Mouse (Mus musculus): ENCODE measurements around the gene Ap5b1. TPM values are rescaled to one million over a fixed set of nuclear protein-coding genes. Genes with fewer than 3 reads are reported as not detected.
A peak's percentile ranks its signal among the peaks of the same experiment; 100 is the strongest.

Gene Ap5b1
- polyA plus RNA-seq, 1 experiment from 2014 or later: 7.1 TPM

- 72% methylated on average over 4 of the region's 4 CpGs for WGBS
- H3K4me1 ChIP-seq: peaks cover 12% of the 10 kb centered on the region
- H3K4me3 ChIP-seq (replicated peaks): no peak overlapping the region
- no peak overlapping the region for H3K4me2 ChIP-seq
- peaks cover 10% of the 10 kb centered on the region; the same call in 1 of the 2 replicates for H3K36me3 ChIP-seq
- H3K9ac ChIP-seq: no peak overlapping the region
- H3K27me3 ChIP-seq (replicated peaks): no peaks in the 10 kb centered on the region
- ATAC-seq (ENCODE audit: insufficient read depth, low FRiP score, low read depth): no peak
- H3K27ac ChIP-seq: no peak overlapping the region
- H3K9me3 ChIP-seq: no peaks in the 10 kb centered on the region
Measured at GRCm38 (mm10) chr19:5599224-5599623, 31.4 kb downstream of the Ap5b1 start.

- under 1% methylated on average over 64 of the region's 64 CpGs for WGBS
- H3K9ac ChIP-seq: peak within 1 kb of the TSS; percentile 86
- H3K4me2 ChIP-seq: peak within 1 kb of the TSS; percentile 84
- H3K27me3 ChIP-seq (replicated peaks): no peaks in the 10 kb centered on the region
- H3K36me3 ChIP-seq: peaks cover 37% of the 10 kb centered on the region
- H3K27ac ChIP-seq: peak within 1 kb of the TSS; percentile 82
- peak within 1 kb of the TSS; percentile 80 for H3K4me3 ChIP-seq (replicated peaks)
- peak; percentile 87 for ATAC-seq (ENCODE audit: insufficient read depth, low FRiP score, low read depth)
- peaks cover 13% of the 10 kb centered on the region for H3K4me1 ChIP-seq
- H3K9me3 ChIP-seq: no peaks in the 10 kb centered on the region
Measured at GRCm38 (mm10) chr19:5601752-5602541, 34.1 kb downstream of the Ap5b1 start, which contains the start of gene Rnaseh2c. Gene Rnaseh2c, plus strand, starts transcription at chr19:5601873.

- H3K9me3 ChIP-seq: no peaks in the 10 kb centered on the region
- peaks cover 52% of the 10 kb centered on the region for H3K36me3 ChIP-seq
- no peak overlapping the region for H3K27ac ChIP-seq
- whole genome bisulfite sequencing: 84% methylated on average over 7 of the region's 7 CpGs
- no peak for ATAC-seq (ENCODE audit: insufficient read depth, low FRiP score, low read depth)
- no peak overlapping the region for H3K4me2 ChIP-seq
- no peak overlapping the region for H3K9ac ChIP-seq
- peaks cover 18% of the 10 kb centered on the region for H3K4me1 ChIP-seq
- no peaks in the 10 kb centered on the region for H3K27me3 ChIP-seq (replicated peaks)
- H3K4me3 ChIP-seq (replicated peaks): no peak overlapping the region
Measured at GRCm38 (mm10) chr19:5603664-5604063, 35.8 kb downstream of the Ap5b1 start.

- H3K4me3 ChIP-seq (replicated peaks): no peak overlapping the region
- no peak overlapping the region for H3K9ac ChIP-seq
- H3K36me3 ChIP-seq: peaks cover 52% of the 10 kb centered on the region
- no peaks in the 10 kb centered on the region for H3K27me3 ChIP-seq (replicated peaks)
- no peak overlapping the region for H3K4me2 ChIP-seq
- ATAC-seq (ENCODE audit: insufficient read depth, low FRiP score, low read depth): no peak
- no peak overlapping the region for H3K27ac ChIP-seq
- H3K4me1 ChIP-seq: peaks cover 24% of the 10 kb centered on the region
- H3K9me3 ChIP-seq: no peaks in the 10 kb centered on the region
- 92% methylated on average over 7 of the region's 7 CpGs for WGBS
Measured at GRCm38 (mm10) chr19:5605126-5605525, 37.3 kb downstream of the Ap5b1 start.

- no peak for ATAC-seq (ENCODE audit: insufficient read depth, low FRiP score, low read depth)
- 85% methylated on average over 8 of the region's 8 CpGs for WGBS
Measured at GRCm38 (mm10) chr19:5606196-5606595, 38.4 kb downstream of the Ap5b1 start.

GRCm38 (mm10) chr19:5607705-5608410 is 40.0 kb downstream of the Ap5b1 start:
- H3K9me3 ChIP-seq: no peaks in the 10 kb centered on the region
- H3K4me2 ChIP-seq: no peak overlapping the region
- H3K4me1 ChIP-seq: peaks cover 26% of the 10 kb centered on the region
- H3K4me3 ChIP-seq (replicated peaks): no peak overlapping the region
- H3K36me3 ChIP-seq: peaks cover 52% of the 10 kb centered on the region
- H3K27ac ChIP-seq: no peak overlapping the region
- H3K27me3 ChIP-seq (replicated peaks): no peaks in the 10 kb centered on the region
- WGBS: 94% methylated on average over 26 of the region's 26 CpGs
- ATAC-seq (ENCODE audit: insufficient read depth, low FRiP score, low read depth): no peak
- no peak overlapping the region for H3K9ac ChIP-seq

More at GRCm38 (mm10) chr19:5606196-5606595, 38.4 kb downstream of the Ap5b1 start:
- H3K9me3 ChIP-seq: no peaks in the 10 kb centered on the region
- H3K36me3 ChIP-seq: peaks cover 52% of the 10 kb centered on the region
- H3K9ac ChIP-seq: no peak overlapping the region
- no peaks in the 10 kb centered on the region for H3K27me3 ChIP-seq (replicated peaks)
- H3K4me1 ChIP-seq: peaks cover 31% of the 10 kb centered on the region
- H3K27ac ChIP-seq: no peak overlapping the region
- H3K4me2 ChIP-seq: no peak overlapping the region
- H3K4me3 ChIP-seq (replicated peaks): no peak overlapping the region

- Histone ChIP-seq H3K4me2 (peak overlapping the region; percentile 82), H3K9ac (no peak overlapping the region), H3K4me1 (peaks cover 21% of the 10 kb centered on the region), H3K27me3 (replicated peaks) (no peaks in the 10 kb centered on the region), H3K4me3 (replicated peaks) (peak overlapping the region; percentile 79), H3K27ac (no peak overlapping the region), H3K9me3 (no peaks in the 10 kb centered on the region), H3K36me3 (peaks cover 47% of the 10 kb centered on the region)
- no peak for ATAC-seq (ENCODE audit: insufficient read depth, low FRiP score, low read depth)
- 92% methylated on average over 13 of the region's 13 CpGs for WGBS
Measured at GRCm38 (mm10) chr19:5608707-5609106, 40.9 kb downstream of the Ap5b1 start.

- Histone ChIP-seq H3K27me3 (replicated peaks) (no peaks in the 10 kb centered on the region), H3K27ac (peak overlapping the region; percentile 98), H3K4me1 (peaks cover 20% of the 10 kb centered on the region), H3K4me3 (replicated peaks) (peak overlapping the region; percentile 79), H3K9me3 (no peaks in the 10 kb centered on the region), H3K4me2 (peak overlapping the region; percentile 82), H3K9ac (peak overlapping the region; percentile 84), H3K36me3 (peaks cover 43% of the 10 kb centered on the region)
- 49% methylated on average over 10 of the region's 10 CpGs for WGBS
- no peak for ATAC-seq (ENCODE audit: insufficient read depth, low FRiP score, low read depth)
Measured at GRCm38 (mm10) chr19:5609171-5609546, 41.3 kb downstream of the Ap5b1 start.

GRCm38 (mm10) chr19:5609547-5610404 is 42.0 kb downstream of the Ap5b1 start, which contains the start of gene Kat5:
Gene Kat5, minus strand, starts transcription at chr19:5610237.
- no peaks in the 10 kb centered on the region for H3K27me3 ChIP-seq (replicated peaks)
- peaks cover 37% of the 10 kb centered on the region for H3K36me3 ChIP-seq
- H3K27ac ChIP-seq: peak within 1 kb of the TSS; percentile 98
- peak within 1 kb of the TSS; percentile 82 for H3K4me2 ChIP-seq
- ATAC-seq (ENCODE audit: insufficient read depth, low FRiP score, low read depth): peak; percentile 89
- under 1% methylated on average over 54 of the region's 55 CpGs for WGBS
- H3K9me3 ChIP-seq: no peaks in the 10 kb centered on the region
- peak within 1 kb of the TSS; percentile 84 for H3K9ac ChIP-seq
- H3K4me3 ChIP-seq (replicated peaks): peak within 1 kb of the TSS; percentile 79
- H3K4me1 ChIP-seq: peaks cover 18% of the 10 kb centered on the region

GRCm38 (mm10) chr19:5611973-5612372 is 44.1 kb downstream of the Ap5b1 start:
- H3K36me3 ChIP-seq: peaks cover 15% of the 10 kb centered on the region
- H3K4me2 ChIP-seq: no peak overlapping the region
- H3K9me3 ChIP-seq: no peaks in the 10 kb centered on the region
- 88% methylated on average over 1 of the region's 1 CpGs for WGBS
- no peak overlapping the region for H3K9ac ChIP-seq
- ATAC-seq (ENCODE audit: insufficient read depth, low FRiP score, low read depth): no peak
- no peak overlapping the region for H3K4me3 ChIP-seq (replicated peaks)
- no peak overlapping the region for H3K27ac ChIP-seq
- H3K4me1 ChIP-seq: peaks cover 18% of the 10 kb centered on the region
- H3K27me3 ChIP-seq (replicated peaks): no peaks in the 10 kb centered on the region

GRCm38 (mm10) chr19:5612762-5613411 is 45.1 kb downstream of the Ap5b1 start:
- Histone ChIP-seq H3K27me3 (replicated peaks) (no peaks in the 10 kb centered on the region), H3K9me3 (no peaks in the 10 kb centered on the region), H3K36me3 (peaks cover 6% of the 10 kb centered on the region), H3K9ac (no peak overlapping the region), H3K4me3 (replicated peaks) (no peak overlapping the region), H3K4me1 (peaks cover 18% of the 10 kb centered on the region), H3K27ac (no peak overlapping the region), H3K4me2 (no peak overlapping the region)
- WGBS: 65% methylated on average over 3 of the region's 3 CpGs
- ATAC-seq (ENCODE audit: insufficient read depth, low FRiP score, low read depth): no peak
